Mouse (Mus musculus) intestine, embryonic 14.5 days (tissue): ENCODE measurements around the gene Aym1. TPM values are rescaled to one million over a fixed set of nuclear protein-coding genes. Genes with fewer than 3 reads are reported as not detected.

Experiments used
- ATAC-seq: fragments of 200-750 bp; cut with Nextera tagmentation; replicated peaks from 2 replicates; pipeline ENCODE4 v1.8.0; 2017; ENCODE audit warnings: low read depth, moderate number of reproducible peaks, moderate TSS enrichment, moderate library complexity; ENCODE audit not compliant: low FRiP score, low TSS enrichment
- DNase-seq: peaks from one replicate; pipeline ENCODE4 v3.0.0-alpha.2; 2018; ENCODE audit warnings: low spot score
- H3K27ac ChIP-seq: fragments of 300-500 bp; sonication (generic); 2 replicates; pipeline ENCODE4 v1.5.1; 2014; ENCODE audit warnings: low read depth, mild to moderate bottlenecking, control low read depth
- H3K27me3 ChIP-seq: fragments of 300-500 bp; sonication (generic); replicated peaks from 2 replicates; pipeline ENCODE4 v1.6.1; 2014; ENCODE audit warnings: low read length, control low read depth; ENCODE audit not compliant: control insufficient read depth, insufficient read depth
- H3K36me3 ChIP-seq: fragments of 300-500 bp; sonication (generic); 2 replicates; pipeline ENCODE4 v1.6.1; 2014; ENCODE audit warnings: low read length, control low read depth; ENCODE audit not compliant: control insufficient read depth, insufficient read depth
- H3K4me1 ChIP-seq: fragments of 300-500 bp; sonication (generic); replicated peaks from 2 replicates; pipeline ENCODE4 v1.6.1; 2014; ENCODE audit warnings: low read length, control low read depth, mixed read lengths; ENCODE audit not compliant: control insufficient read depth, insufficient read depth
- H3K4me2 ChIP-seq: fragments of 300-500 bp; sonication (generic); 2 replicates; pipeline ENCODE4 v1.6.1; 2014; ENCODE audit warnings: low read length
- H3K4me3 ChIP-seq: fragments of 300-500 bp; sonication (generic); 2 replicates; pipeline ENCODE4 v1.5.1; 2014; ENCODE audit warnings: low read depth, low read length, control low read depth, mixed read lengths
- H3K9ac ChIP-seq: fragments of 300-500 bp; sonication (generic); 2 replicates; pipeline ENCODE4 v1.6.1; 2014; ENCODE audit warnings: mild to moderate bottlenecking, low read length
- H3K9me3 ChIP-seq: fragments of 300-500 bp; sonication (generic); 2 replicates; pipeline ENCODE4 v1.6.1; 2016; ENCODE audit warnings: low read length, control low read depth; ENCODE audit not compliant: control insufficient read depth
- WGBS: fragments of 180-500 bp; shearing (Covaris S2); extraction: QIAGEN DNeasy Blood & Tissue Kit; methylation state at CpG from one replicate; pipeline ENCODE4 v1.1.7; 2014; 5-methylcytosine and 5-hydroxymethylcytosine counted together
- polyA plus RNA-seq: library from polyadenylated mRNA; unstranded; fragments of >200 nt; fragmentation: Nextera tagmentation; extraction: Ambion mirVana; gene quantifications from 2 replicates; pipeline ENCODE4 v1.2.1, GENCODE M21; 2014

Gene Aym1
- polyA plus RNA-seq, 1 experiment from 2014 or later, result not detected

DNA sequence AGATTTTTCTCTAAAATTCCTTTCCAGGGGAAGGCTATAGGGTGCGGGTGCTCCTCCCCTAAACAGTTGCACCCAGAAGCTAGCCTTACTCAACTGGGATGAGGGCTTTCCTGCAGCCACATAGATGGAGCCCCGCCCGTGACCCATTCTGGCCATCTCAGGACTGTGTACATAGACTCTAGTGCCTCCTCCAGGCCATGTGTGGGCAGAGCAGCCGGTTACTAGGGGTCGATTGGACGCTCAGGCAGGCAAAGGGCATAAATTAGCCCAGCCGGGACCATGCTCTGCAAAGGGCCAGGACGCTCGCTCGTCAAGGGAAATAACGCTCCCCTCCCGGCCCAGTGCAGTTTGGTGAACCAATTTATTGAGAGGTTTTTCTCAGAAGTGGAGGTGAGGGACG lies 8.5 kb upstream of the Aym1 start:
- H3K27ac ChIP-seq, result no peak overlapping the region
- peaks cover 65% of the 10 kb centered on the region for H3K27me3 ChIP-seq
- DNase-seq (no peak), ATAC-seq (no peak)
- WGBS, result 15% methylated on average over 13 of the region's 13 CpGs
- H3K9me3 ChIP-seq, result no peaks in the 10 kb centered on the region
- H3K4me3 ChIP-seq, result no peak overlapping the region
- no peak overlapping the region for H3K9ac ChIP-seq
- no peak overlapping the region for H3K4me2 ChIP-seq
- H3K36me3 ChIP-seq, result no peaks in the 10 kb centered on the region
- no peaks in the 10 kb centered on the region; the same call in 1 of the 2 replicates for H3K4me1 ChIP-seq

DNA sequence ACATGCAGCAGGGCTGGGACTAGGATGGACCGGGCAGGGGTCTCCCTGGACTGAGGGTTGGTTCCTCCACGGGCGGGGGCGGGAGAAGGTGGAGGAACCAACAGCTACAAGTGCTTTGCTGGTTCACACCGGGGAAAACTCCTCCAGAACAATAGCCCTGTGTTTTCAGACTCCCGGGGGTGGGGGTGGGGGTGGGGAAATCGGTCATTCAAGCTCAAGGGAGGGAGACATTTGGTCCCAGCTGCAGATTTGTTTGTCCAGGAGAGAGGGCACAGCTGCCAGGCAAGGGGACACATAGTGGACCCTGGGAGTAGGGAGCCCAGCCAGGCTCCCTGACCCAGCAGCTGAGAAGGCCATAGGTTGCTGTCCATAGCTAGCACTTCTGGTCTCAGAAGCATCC lies 7.9 kb upstream of the Aym1 start:
- Histone ChIP-seq H3K27me3 (peaks cover 58% of the 10 kb centered on the region), H3K4me3 (no peak overlapping the region), H3K27ac (no peak overlapping the region), H3K4me1 (no peaks in the 10 kb centered on the region; the same call in 1 of the 2 replicates), H3K9me3 (no peaks in the 10 kb centered on the region), H3K36me3 (no peaks in the 10 kb centered on the region), H3K4me2 (no peak overlapping the region), H3K9ac (no peak overlapping the region)
- ATAC-seq, result no peak
- WGBS, result 14% methylated on average over 7 of the region's 7 CpGs
- DNase-seq, result no peak

DNA sequence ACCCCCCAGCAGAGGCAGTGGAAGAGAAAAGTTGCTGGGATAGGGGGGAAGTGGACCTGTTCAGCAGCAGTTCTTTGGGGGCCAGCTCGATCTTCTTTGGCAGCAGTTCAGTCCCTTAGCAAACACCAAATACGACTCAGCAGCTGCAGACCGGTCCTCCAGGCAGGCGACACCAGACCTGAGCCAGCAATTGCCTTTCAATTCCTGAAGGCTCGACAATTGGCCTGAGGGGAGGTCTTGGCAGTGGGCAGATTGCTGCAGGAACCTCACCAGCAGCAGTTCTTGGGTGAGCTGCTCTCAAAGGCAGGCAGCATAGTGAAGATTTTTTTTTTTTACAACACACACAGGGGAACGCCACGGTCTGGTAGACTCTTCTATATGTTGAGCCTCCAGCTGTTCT lies 7.3 kb upstream of the Aym1 start:
- WGBS, result 19% methylated on average over 7 of the region's 7 CpGs
- Histone ChIP-seq H3K4me2 (no peak overlapping the region), H3K4me3 (no peak overlapping the region), H3K4me1 (no peaks in the 10 kb centered on the region; the same call in 1 of the 2 replicates), H3K36me3 (no peaks in the 10 kb centered on the region), H3K9ac (no peak overlapping the region), H3K27me3 (peaks cover 53% of the 10 kb centered on the region), H3K9me3 (no peaks in the 10 kb centered on the region), H3K27ac (no peak overlapping the region)
- ATAC-seq (no peak), DNase-seq (no peak)

DNA sequence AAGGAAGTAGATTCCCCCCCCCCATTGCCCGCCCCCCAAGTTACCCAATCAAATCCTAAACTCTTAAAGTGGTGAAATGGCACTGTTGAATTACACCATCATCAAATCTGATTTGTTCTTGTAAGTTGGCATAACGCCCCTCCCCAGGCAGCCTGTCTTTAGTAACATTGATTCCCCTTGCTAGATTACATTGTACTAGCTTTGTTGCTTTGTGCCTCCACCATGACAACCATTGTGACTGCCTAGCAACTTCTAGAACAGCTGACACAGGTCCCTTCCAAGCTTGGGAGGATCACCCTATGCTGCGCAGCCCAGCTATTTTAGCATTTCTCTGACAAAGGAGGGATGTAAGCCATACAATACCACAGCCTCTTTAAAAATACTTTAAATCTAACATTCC lies 5.3 kb upstream of the Aym1 start:
- WGBS, result 89% methylated on average over 3 of the region's 3 CpGs
- ATAC-seq, result no peak

DNA sequence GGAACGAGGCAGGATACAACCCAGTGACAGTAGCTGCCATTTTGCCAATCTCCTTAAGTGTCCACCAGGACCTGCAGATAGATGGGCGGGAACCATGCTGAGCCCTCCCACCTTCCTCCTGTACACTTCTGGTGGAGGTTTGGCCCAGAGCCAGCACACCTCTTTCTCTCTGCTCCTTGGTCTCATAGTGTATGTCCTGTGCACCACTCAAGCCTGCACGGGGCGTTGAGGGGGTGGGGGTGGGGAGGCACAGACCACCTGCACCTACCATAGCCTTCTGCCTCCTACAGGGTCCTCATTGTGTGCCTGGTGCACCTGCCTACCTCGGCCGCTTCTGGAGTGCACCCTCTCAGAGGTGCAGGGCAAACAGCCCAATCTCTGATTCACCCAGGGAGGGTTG lies 4.5 kb upstream of the Aym1 start:
- Histone ChIP-seq H3K4me3 (no peak overlapping the region), H3K9ac (no peak overlapping the region), H3K4me1 (no peaks in the 10 kb centered on the region; the same call in 1 of the 2 replicates), H3K36me3 (no peaks in the 10 kb centered on the region), H3K4me2 (no peak overlapping the region), H3K9me3 (no peaks in the 10 kb centered on the region), H3K27me3 (peaks cover 24% of the 10 kb centered on the region), H3K27ac (no peak overlapping the region)
- 64% methylated on average over 6 of the region's 6 CpGs for WGBS
- ATAC-seq (no peak), DNase-seq (no peak)

More for the DNA sequence above, 5.3 kb upstream of the Aym1 start:
- Histone ChIP-seq H3K4me3 (no peak overlapping the region), H3K4me2 (no peak overlapping the region), H3K9ac (no peak overlapping the region), H3K4me1 (no peaks in the 10 kb centered on the region; the same call in 1 of the 2 replicates), H3K27me3 (peaks cover 33% of the 10 kb centered on the region), H3K36me3 (no peaks in the 10 kb centered on the region), H3K9me3 (no peaks in the 10 kb centered on the region), H3K27ac (no peak overlapping the region)
- no peak for DNase-seq

DNA sequence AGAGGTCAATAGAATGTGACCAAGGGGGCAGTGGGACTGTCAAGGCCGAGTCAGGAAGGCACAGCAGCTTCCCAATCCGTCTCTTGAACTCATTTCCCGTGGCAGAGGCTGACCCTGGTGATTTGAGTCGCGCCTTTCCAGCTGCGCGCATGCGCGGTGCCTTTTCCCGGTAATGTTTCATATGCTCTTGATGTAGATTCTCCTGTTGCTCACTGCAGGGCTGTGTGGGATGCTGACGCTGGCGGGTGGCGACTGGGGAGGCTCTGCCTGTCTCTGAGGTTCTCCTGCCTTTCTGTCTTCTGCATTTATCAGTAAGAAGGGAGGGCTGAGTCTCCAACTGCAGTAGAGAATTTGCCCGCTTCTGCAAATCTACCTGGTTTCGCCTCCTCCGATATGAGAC lies 2.8 kb upstream of the Aym1 start:
- no peaks in the 10 kb centered on the region for H3K36me3 ChIP-seq

DNA sequence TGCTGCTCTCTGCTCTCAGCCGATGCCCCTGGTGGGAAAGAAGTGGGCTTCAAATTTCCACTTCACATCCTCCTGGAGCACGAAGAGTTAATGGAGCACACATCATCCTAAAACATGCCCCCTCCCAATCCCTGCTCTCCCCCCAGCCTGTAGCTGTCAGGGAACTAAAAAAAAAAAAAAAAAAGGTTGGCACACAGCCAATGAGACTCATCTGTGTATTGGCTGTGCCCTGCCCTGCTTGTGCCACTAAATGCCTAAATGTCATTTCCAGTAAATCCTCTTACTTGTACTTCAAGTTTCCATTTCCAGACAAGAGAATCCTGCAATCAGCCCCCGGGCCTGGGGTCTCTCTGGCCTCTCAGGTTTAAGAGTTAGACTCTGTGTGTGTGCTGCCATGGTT lies 562 bp downstream of the Aym1 start:
- Histone ChIP-seq H3K27me3 (no peaks in the 10 kb centered on the region), H3K4me1 (0 out of 2 replicates have a peak, but pooled peaks cover 3% of the 10 kb centered on the region), H3K4me2 (no peak overlapping the region), H3K27ac (no peak overlapping the region), H3K4me3 (no peak overlapping the region), H3K9ac (no peak overlapping the region), H3K9me3 (no peaks in the 10 kb centered on the region), H3K36me3 (no peaks in the 10 kb centered on the region)
- DNase-seq, result no peak
- ATAC-seq, result no peak
- WGBS, result 46% methylated on average over 3 of the region's 3 CpGs

More for the DNA sequence above, 2.8 kb upstream of the Aym1 start:
- H3K4me2 ChIP-seq, result 0 out of 2 replicates have a peak overlapping the region, but pooled peaks have one; percentile 6
- DNase-seq (no peak), ATAC-seq (no peak)
- no peaks in the 10 kb centered on the region for H3K9me3 ChIP-seq
- no peak overlapping the region for H3K4me3 ChIP-seq
- H3K4me1 ChIP-seq, result peaks cover 3% of the 10 kb centered on the region; the same call in 1 of the 2 replicates
- 41% methylated on average over 16 of the region's 16 CpGs for WGBS
- H3K27ac ChIP-seq, result no peak overlapping the region
- H3K9ac ChIP-seq, result no peak overlapping the region
- H3K27me3 ChIP-seq, result peaks cover 8% of the 10 kb centered on the region

DNA sequence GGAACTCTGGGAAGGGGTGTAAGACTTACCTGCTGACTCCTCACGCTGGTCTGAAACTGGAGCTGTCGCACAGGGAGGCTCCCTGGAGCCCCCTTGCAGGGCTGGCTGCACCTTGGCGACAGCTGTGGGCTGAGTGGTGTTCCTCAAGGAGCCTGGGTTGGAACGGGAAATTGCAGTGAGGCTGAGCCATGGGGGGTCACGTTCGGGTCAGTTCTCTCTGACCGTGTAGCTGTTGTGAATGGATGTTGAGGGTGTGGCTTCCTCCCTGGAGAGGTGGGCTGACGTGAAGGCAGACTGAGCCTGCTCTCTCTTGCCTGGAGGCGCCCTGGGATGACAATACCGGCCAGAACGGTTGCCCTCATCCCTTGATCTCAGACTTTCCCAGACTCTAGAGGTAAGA lies 1.7 kb downstream of the Aym1 start:
- Histone ChIP-seq H3K36me3 (no peaks in the 10 kb centered on the region), H3K4me1 (0 out of 2 replicates have a peak, but pooled peaks cover 3% of the 10 kb centered on the region), H3K9ac (no peak overlapping the region), H3K27me3 (no peaks in the 10 kb centered on the region), H3K9me3 (no peaks in the 10 kb centered on the region), H3K4me2 (no peak overlapping the region), H3K27ac (no peak overlapping the region), H3K4me3 (no peak overlapping the region)
- no peak; the same call in 1 of the 2 replicates for ATAC-seq
- 2% methylated on average over 11 of the region's 11 CpGs for WGBS
- DNase-seq, result no peak

DNA sequence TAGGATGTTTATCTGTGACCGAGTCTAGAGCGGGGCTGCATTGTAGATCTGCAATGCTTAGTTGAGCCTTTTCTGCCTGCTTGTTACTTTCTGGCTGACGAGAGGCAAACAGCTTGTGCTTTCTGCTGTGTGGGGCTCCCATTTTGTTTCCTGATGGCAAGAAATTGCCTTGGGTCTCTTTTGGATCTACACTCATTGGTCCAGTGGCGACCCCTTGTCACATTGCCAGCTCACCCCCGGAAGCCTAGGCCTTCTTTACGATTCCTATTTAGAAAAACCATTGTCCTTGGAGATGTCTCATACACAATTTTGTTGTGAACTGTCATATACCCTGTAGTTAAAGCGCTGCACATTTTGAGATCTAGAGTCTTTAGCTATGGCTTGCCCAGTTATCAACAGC lies 4.2 kb downstream of the Aym1 start:
- H3K27ac ChIP-seq, result no peak overlapping the region
- H3K27me3 ChIP-seq, result no peaks in the 10 kb centered on the region; the same call in 1 of the 2 replicates
- 75% methylated on average over 7 of the region's 7 CpGs for WGBS
- no peak overlapping the region for H3K4me3 ChIP-seq
- H3K4me1 ChIP-seq, result 0 out of 2 replicates have a peak, but pooled peaks cover 3% of the 10 kb centered on the region
- H3K4me2 ChIP-seq, result no peak overlapping the region
- no peaks in the 10 kb centered on the region for H3K9me3 ChIP-seq
- no peak overlapping the region for H3K9ac ChIP-seq
- ATAC-seq, result no peak
- no peak for DNase-seq
- no peaks in the 10 kb centered on the region for H3K36me3 ChIP-seq
